Mouse (Mus musculus) cortical plate, adult 2 months (tissue): ENCODE measurements at regions not wholly inside any gene's neighbourhood (a gene's known extent, or its start where the extent isn't known, plus 50 kb on each side); places are given as distances from the start of the nearest gene placed in this dataset.

Experiments used
- CTCF ChIP-seq: fragments of 200-500 bp; IDR thresholded peaks from 2 replicates; pipeline ENCODE4 v1.5.1; 2011; ENCODE audit warnings: mild to moderate bottlenecking, control low read depth, low read length; ENCODE audit not compliant: insufficient read depth; ENCODE audit errors: extremely low read depth
- POLR2A ChIP-seq: fragments of 200-500 bp; IDR thresholded peaks from 2 replicates; pipeline ENCODE4 v1.6.1; 2011; ENCODE audit warnings: mild to moderate bottlenecking, low read length, control low read depth; ENCODE audit not compliant: insufficient read depth; ENCODE audit errors: extremely low read depth

- no peak for TF ChIP-seq CTCF
- TF ChIP-seq POLR2A, result no peak
Measured at GRCm38 (mm10) chr2:38424976-38425375, 85.9 kb downstream of the Lhx2 start.
